Mouse (Mus musculus) right cerebral cortex, postnatal 36 days (tissue): ENCODE measurements around the gene Sacs.

Experiments used
- DNase-seq, 2 experiments: peaks; one replicate each; pipeline ENCODE4 v3.0.0; 2022; ENCODE audit warnings: low spot score in 2 of 2, mixed read lengths in 1 of 2

The Sacs gene

GRCm38 (mm10) chr14:61237101-61237654 lies 98.9 kb downstream of the Sacs start:
- no peak for DNase-seq

- DNase-seq: peak; percentile 55 to 69
Observed at GRCm38 (mm10) chr14:61238751-61239150, 100.5 kb downstream of the Sacs start.

- DNase-seq: no peak
Observed at GRCm38 (mm10) chr14:61242611-61243010, 104.4 kb downstream of the Sacs start.

GRCm38 (mm10) chr14:61246444-61246843 lies 108.2 kb downstream of the Sacs start:
- DNase-seq: no peak

DNA sequence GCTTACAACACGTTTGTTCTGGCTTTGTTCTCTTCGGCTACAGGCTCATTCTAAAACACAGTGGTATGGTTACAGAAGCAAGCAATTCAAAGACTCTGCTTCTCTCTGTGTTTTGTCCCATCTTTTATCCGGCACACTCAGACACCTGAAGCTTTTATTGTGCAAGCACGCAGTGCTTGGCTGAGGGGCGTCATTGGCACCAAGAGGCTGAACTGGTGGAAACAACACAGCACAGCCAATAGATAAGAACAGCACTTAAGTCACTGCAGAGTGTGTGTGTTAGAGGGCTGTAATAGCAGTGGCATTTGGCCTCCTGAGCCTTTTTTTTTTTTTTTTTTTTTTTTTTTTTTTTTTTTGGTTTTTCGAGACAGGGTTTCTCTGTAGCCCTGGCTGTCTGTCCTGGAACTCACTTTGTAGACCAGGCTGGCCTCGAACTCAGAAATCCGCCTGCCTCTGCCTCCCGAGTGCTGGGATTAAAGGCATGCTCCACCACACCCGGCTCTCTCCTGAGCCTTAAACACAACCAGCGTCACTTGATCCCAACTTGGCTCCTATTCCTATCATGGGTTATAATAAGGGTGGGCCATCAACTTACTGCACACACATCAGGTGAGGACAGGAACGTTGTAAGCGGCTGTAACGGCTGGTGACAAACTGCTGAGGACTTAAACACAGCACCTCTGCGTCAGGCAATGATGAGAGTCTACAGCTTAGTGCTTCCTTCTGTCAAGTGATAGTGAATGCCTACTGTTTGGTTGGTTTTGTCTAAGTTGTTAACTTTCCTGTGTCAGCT lies 114.5 kb downstream of the Sacs start:
- DNase-seq: no peak

GRCm38 (mm10) chr14:61258352-61258751 lies 120.1 kb downstream of the Sacs start, which contains the start of gene Sgcg:
Sgcg (minus strand) TSS chr14:61258490.
- DNase-seq: no peak

GRCm38 (mm10) chr14:61259084-61259483 lies 120.8 kb downstream of the Sacs start:
- no peak for DNase-seq

DNA sequence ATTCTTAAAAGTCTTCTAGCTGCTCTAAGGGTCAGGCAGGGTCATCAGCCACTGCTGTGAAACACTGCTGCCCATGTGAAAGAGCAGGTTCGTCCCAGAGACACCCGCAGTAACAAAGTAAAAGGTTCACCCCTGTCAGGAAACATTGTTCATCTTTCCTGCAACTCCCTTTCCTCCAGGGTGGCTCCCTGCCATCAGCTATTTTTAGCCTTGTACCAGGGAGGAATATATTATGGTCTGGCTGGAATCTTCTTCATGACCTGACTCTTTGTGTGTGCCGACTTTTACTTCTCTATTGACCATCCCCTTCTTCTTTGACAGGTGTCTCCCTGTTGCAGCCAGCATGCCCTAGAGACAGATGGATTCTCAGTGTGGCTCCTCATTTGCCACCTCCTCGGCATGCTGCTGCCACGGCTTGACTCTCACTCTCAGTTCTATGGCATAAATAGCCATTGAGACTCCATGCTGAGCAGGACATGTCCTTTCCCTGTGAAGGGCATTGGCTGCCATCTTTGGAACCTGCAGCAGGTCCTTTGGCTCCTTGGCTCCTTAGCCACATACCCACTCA lies 129.7 kb downstream of the Sacs start:
- DNase-seq: no peak

DNA sequence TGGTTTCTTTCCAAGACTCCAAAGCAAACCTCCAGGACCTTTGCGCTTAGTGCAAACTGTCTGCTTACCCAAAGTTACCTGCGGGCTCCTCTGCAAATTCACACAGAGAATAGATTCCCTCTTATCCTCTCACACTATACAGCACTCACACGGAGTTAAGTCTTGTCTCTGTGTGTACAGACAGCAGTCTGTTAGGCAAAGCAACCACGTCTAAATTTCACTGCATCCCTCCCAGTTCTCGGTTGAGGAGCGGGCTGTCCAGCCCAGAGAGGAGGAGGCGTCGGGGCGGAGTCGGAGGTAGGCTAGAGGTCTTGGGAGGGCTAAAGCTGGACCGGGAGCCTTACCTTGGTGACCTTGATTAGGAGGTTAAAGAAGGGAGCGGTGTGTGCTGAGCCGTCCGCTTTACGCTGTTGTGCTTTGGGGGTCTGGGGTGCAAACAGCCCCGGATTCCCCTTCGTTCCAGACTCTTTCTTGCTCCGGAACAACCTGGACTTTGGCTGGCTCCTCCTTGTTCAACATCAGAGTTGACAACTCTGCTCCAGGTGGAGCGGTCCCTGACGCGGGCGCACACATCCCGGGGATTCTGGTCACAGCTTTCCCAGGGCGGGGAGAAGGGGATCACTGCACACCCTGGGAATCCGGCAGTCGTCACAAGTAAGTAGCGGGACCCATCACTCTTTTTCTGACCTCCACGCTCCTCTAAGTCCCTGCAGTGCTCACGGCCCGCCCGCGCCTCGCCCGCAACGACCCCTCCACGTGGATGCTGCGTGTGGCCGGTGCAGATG lies 136.3 kb downstream of the Sacs start:
- no peak for DNase-seq

- no peak for DNase-seq
Observed at GRCm38 (mm10) chr14:61277285-61277684, 139.0 kb downstream of the Sacs start.

- no peak for DNase-seq
Observed at GRCm38 (mm10) chr14:61278676-61279300, 140.5 kb downstream of the Sacs start.

- no peak for DNase-seq
Observed at GRCm38 (mm10) chr14:61288606-61289286, 150.5 kb downstream of the Sacs start.
